Mouse (Mus musculus) CD4-positive, CD25-positive, alpha-beta regulatory T cell, adult 4 months (primary cell): ENCODE measurements around the gene Dst. TPM values are rescaled to one million over a fixed set of nuclear protein-coding genes. Genes with fewer than 3 reads are reported as not detected.
"Not testable (repeated sequence)": the region's sequence is repeated elsewhere in the genome, so short reads cannot be mapped to it uniquely, and the experiment has no call there.

Experiments
- ATAC-seq: one replicate; pipeline ENCODE4 v1.8.0; 2017
- polyA plus RNA-seq, 2 experiments: library from polyadenylated mRNA; unstranded; fragments of 100-300 nt; shearing (Covaris generic); gene quantifications; one replicate each; pipeline ENCODE4 v1.2.1; 2017

The Dst gene
- polyA plus RNA-seq, 2 experiments from 2014 or later = 22.1 to 29.0 TPM

GRCm38 (mm10) chr1:34300309-34300980 is 392.4 kb downstream of the Dst start:
- no peak for ATAC-seq

- ATAC-seq = no peak
Measured at GRCm38 (mm10) chr1:34304227-34304626, 396.2 kb downstream of the Dst start.

- no peak for ATAC-seq
Measured at GRCm38 (mm10) chr1:34306741-34307140, 398.7 kb downstream of the Dst start.

- ATAC-seq = no peak
Measured at GRCm38 (mm10) chr1:34307191-34307590, 399.2 kb downstream of the Dst start.

GRCm38 (mm10) chr1:34308841-34309240 is 400.8 kb downstream of the Dst start:
- not testable (repeated sequence) for ATAC-seq

- no peak for ATAC-seq
Measured at GRCm38 (mm10) chr1:34309396-34309795, 401.4 kb downstream of the Dst start.

- ATAC-seq = no peak
Measured at GRCm38 (mm10) chr1:34310532-34311250, 402.7 kb downstream of the Dst start.

- ATAC-seq = no peak
Measured at GRCm38 (mm10) chr1:34312806-34313205, 404.8 kb downstream of the Dst start.

GRCm38 (mm10) chr1:34315381-34315780 is 407.4 kb downstream of the Dst start:
- no peak for ATAC-seq

GRCm38 (mm10) chr1:34324255-34324654 is 416.2 kb downstream of the Dst start:
- ATAC-seq = no peak

- ATAC-seq = no peak
Measured at GRCm38 (mm10) chr1:34328606-34329005, 420.6 kb downstream of the Dst start.

- ATAC-seq = no peak
Measured at GRCm38 (mm10) chr1:34331767-34332166, 423.7 kb downstream of the Dst start.

Other genes with a start within 250 kb of the Dst start
- 10 to 100 TPM; 19.8 to 23.3 TPM for gene Prim2, start 238.4 kb upstream of the Dst start, polyA plus RNA-seq
- gene Rab23, start 188.3 kb upstream of the Dst start, polyA plus RNA-seq = 1 to 10 TPM; 8.0 to 9.7 TPM
- gene Bag2, start 150.4 kb upstream of the Dst start, polyA plus RNA-seq = 1 to 10 TPM in 1 of 2 experiments, under 1 TPM in 1; 0.91 to 2.3 TPM
- 10 to 100 TPM; 10.9 to 12.1 TPM for gene Zfp451, start 93.6 kb upstream of the Dst start, polyA plus RNA-seq
- 1 to 10 TPM; 5.6 to 5.7 TPM for gene Bend6, start 409 bp upstream of the Dst start, polyA plus RNA-seq